Mouse (Mus musculus): ENCODE results near the gene Iqcf5. TPM values are rescaled to one million over a fixed set of nuclear protein-coding genes. Genes with fewer than 3 reads are reported as not detected.
A peak's percentile ranks its signal among the peaks of the same experiment; 100 is the strongest.

Iqcf5 gene
- polyA plus RNA-seq, 1 experiment from 2014 or later, result not detected

GRCm38 (mm10) chr9:106474456-106474855 lies 39.9 kb upstream of the Iqcf5 start:
- Histone ChIP-seq H3K4me3 (no peak overlapping the region), H3K36me3 (peaks cover 2% of the 10 kb centered on the region; the same call in 1 of the 2 replicates), H3K27ac (no peak overlapping the region), H3K27me3 (no peaks in the 10 kb centered on the region), H3K4me2 (replicated peaks) (peak overlapping the region; percentile 22; the same call in 1 of the 2 replicates), H3K9me3 (replicated peaks) (no peaks in the 10 kb centered on the region), H3K4me1 (peaks cover 31% of the 10 kb centered on the region), H3K9ac (no peak overlapping the region)
- ATAC-seq (ENCODE audit: low FRiP score), result no peak
- WGBS, result 4% methylated on average over 6 of the region's 6 CpGs

- Histone ChIP-seq H3K27me3 (no peaks in the 10 kb centered on the region), H3K9ac (no peak overlapping the region), H3K27ac (no peak overlapping the region), H3K9me3 (replicated peaks) (no peaks in the 10 kb centered on the region), H3K4me1 (peaks cover 31% of the 10 kb centered on the region), H3K36me3 (peaks cover 3% of the 10 kb centered on the region; the same call in 1 of the 2 replicates), H3K4me3 (no peak overlapping the region), H3K4me2 (replicated peaks) (no peak overlapping the region)
- WGBS, result 63% methylated on average over 7 of the region's 7 CpGs
- no peak for ATAC-seq (ENCODE audit: low FRiP score)
Observed at GRCm38 (mm10) chr9:106475046-106475445, 39.3 kb upstream of the Iqcf5 start.

GRCm38 (mm10) chr9:106475663-106476001 lies 38.7 kb upstream of the Iqcf5 start, which contains the start of gene Rrp9:
Gene Rrp9 (plus strand): TSS chr9:106475963.
- peak within 1 kb of the TSS; percentile 34; the same call in 1 of the 2 replicates for H3K4me2 ChIP-seq (replicated peaks)
- peak within 1 kb of the TSS; percentile 14; the same call in 1 of the 2 replicates for H3K9ac ChIP-seq
- 0 out of 2 replicates have a peak within 1 kb of the TSS, but pooled peaks have one; percentile 72 for H3K4me3 ChIP-seq
- 0 out of 2 replicates have a peak within 1 kb of the TSS, but pooled peaks have one; percentile 30 for H3K27ac ChIP-seq
- H3K4me1 ChIP-seq, result peaks cover 31% of the 10 kb centered on the region
- 87% methylated on average over 10 of the region's 10 CpGs for WGBS
- no peak for ATAC-seq (ENCODE audit: low FRiP score)
- H3K36me3 ChIP-seq, result peaks cover 8% of the 10 kb centered on the region; the same call in 1 of the 2 replicates
- no peaks in the 10 kb centered on the region for H3K9me3 ChIP-seq (replicated peaks)
- H3K27me3 ChIP-seq, result no peaks in the 10 kb centered on the region

DNA sequence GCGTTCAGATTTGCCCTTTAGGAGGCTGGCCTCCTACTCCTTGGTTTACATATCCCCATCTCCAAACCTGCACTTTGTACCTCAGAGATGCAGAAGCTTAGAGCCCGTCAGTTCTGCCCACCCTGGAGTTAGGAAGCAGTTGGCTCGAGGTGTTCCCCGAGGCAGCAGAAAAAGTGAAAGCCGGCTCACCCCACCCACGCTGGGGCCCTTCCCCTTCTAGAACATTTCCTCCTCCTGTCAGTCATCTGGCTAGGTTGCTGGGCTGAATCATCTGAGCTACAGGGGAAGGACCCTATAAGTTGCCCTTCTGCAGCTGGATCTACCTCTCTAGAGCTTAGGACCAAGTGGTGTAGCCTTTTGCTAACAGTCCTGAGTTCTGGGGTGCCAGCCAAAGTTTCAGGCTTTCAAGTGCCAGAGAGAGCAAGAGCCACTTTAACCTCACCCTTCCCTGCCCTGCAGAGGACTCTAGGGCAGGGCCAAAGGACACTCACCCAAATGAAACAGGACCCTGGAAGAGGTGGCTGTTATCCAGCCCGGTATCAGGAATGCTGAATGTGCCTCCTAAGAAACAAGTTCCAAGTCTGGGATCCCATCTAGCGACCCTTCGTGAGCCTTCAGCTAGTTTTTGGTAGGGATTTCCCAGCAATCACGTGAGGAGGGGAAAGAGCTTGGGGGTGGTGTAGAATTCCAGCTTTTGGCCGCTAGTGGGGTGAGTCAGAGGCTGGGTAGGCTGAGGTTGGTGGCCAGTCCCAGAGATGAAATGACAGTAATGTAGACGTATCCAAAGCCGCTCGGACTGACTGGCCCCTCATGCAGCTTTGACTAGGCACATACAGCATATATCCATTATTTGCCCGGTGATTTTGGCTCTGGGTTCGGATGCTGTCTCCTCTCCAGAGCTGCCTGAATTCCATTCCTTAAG lies 38.1 kb upstream of the Iqcf5 start:
- H3K9ac ChIP-seq, result peak overlapping the region; percentile 14; the same call in 1 of the 2 replicates
- 0 out of 2 replicates have a peak overlapping the region, but pooled peaks have one; percentile 30 for H3K27ac ChIP-seq
- WGBS, result 32% methylated on average over 16 of the region's 16 CpGs
- H3K9me3 ChIP-seq (replicated peaks), result no peaks in the 10 kb centered on the region
- peaks cover 14% of the 10 kb centered on the region for H3K36me3 ChIP-seq
- H3K4me3 ChIP-seq, result 0 out of 2 replicates have a peak overlapping the region, but pooled peaks have one; percentile 72
- H3K27me3 ChIP-seq, result no peaks in the 10 kb centered on the region
- peak overlapping the region; percentile 34; the same call in 1 of the 2 replicates for H3K4me2 ChIP-seq (replicated peaks)
- H3K4me1 ChIP-seq, result peaks cover 31% of the 10 kb centered on the region
- peak; percentile 65; the same call in 1 of the 2 replicates for ATAC-seq (ENCODE audit: low FRiP score)

GRCm38 (mm10) chr9:106476924-106477484 lies 37.4 kb upstream of the Iqcf5 start, which contains the start of gene Parp3:
Gene Parp3 (minus strand): TSS chr9:106476949.
- no peaks in the 10 kb centered on the region for H3K27me3 ChIP-seq
- H3K36me3 ChIP-seq, result peaks cover 21% of the 10 kb centered on the region
- peak within 1 kb of the TSS; percentile 59 for H3K9ac ChIP-seq
- 0% methylated on average over 41 of the region's 41 CpGs for WGBS
- peak within 1 kb of the TSS; percentile 81 for H3K4me2 ChIP-seq (replicated peaks)
- H3K9me3 ChIP-seq (replicated peaks), result no peaks in the 10 kb centered on the region
- H3K27ac ChIP-seq, result 0 out of 2 replicates have a peak within 1 kb of the TSS, but pooled peaks have one; percentile 30
- H3K4me1 ChIP-seq, result peaks cover 26% of the 10 kb centered on the region
- peak; percentile 98 for ATAC-seq (ENCODE audit: low FRiP score)
- peak within 1 kb of the TSS; percentile 72 for H3K4me3 ChIP-seq

DNA sequence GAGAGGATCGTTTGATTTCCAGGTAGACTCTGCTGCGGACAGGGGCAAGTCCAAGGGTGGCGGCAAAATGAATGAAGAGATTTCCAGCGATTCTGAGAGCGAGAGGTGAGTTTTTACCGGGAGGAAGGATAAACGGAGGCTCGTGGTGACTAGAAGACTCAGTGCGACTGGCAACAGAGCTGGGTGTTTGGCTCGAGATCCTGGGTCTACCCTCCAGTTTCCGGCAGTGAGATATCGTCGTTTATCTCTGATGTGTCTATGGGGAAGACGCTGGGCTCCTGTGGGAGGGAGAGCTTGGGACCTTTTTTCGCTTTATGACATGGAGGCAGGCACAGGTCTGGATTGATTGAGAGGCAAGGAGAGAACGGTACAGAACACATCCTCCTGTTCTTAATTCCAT lies 36.7 kb upstream of the Iqcf5 start:
- Histone ChIP-seq H3K36me3 (peaks cover 26% of the 10 kb centered on the region), H3K27ac (no peak overlapping the region)

DNA sequence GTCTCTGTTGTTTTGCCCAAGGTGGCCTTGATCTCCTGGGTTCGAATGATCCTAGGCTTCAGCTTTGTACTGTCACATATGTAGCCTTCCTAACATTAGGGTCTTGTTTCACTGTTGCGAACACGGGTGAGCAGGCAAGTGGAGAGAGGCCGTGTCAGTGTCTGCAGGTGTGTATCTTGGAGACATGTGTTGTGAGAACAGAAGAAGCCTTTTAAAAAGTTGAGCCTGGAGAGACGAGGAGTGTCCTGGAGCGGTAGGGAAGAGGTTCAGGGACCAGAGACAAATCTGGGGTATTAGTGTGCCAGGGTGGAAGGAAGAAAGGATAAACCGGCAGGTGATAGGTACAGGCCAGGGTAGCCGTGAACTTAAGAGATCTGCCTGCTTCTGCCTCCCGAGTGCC lies 36.3 kb upstream of the Iqcf5 start:
- 83% methylated on average over 9 of the region's 9 CpGs for WGBS
- Histone ChIP-seq H3K4me3 (peak overlapping the region; percentile 72), H3K27ac (no peak overlapping the region), H3K4me1 (peaks cover 25% of the 10 kb centered on the region), H3K9me3 (replicated peaks) (no peaks in the 10 kb centered on the region), H3K4me2 (replicated peaks) (peak overlapping the region; percentile 81), H3K27me3 (no peaks in the 10 kb centered on the region), H3K9ac (peak overlapping the region; percentile 59), H3K36me3 (peaks cover 30% of the 10 kb centered on the region)
- no peak for ATAC-seq (ENCODE audit: low FRiP score)

More for the DNA sequence above, 36.7 kb upstream of the Iqcf5 start:
- 4% methylated on average over 16 of the region's 16 CpGs for WGBS
- peaks cover 25% of the 10 kb centered on the region for H3K4me1 ChIP-seq
- no peaks in the 10 kb centered on the region for H3K9me3 ChIP-seq (replicated peaks)
- H3K4me2 ChIP-seq (replicated peaks), result peak overlapping the region; percentile 81
- H3K4me3 ChIP-seq, result peak overlapping the region; percentile 72
- ATAC-seq (ENCODE audit: low FRiP score), result no peak
- no peaks in the 10 kb centered on the region for H3K27me3 ChIP-seq
- H3K9ac ChIP-seq, result peak overlapping the region; percentile 59

- Histone ChIP-seq H3K4me2 (replicated peaks) (no peak overlapping the region), H3K27me3 (no peaks in the 10 kb centered on the region), H3K36me3 (peaks cover 55% of the 10 kb centered on the region), H3K9me3 (replicated peaks) (no peaks in the 10 kb centered on the region), H3K4me3 (no peak overlapping the region), H3K9ac (no peak overlapping the region), H3K4me1 (peaks cover 12% of the 10 kb centered on the region), H3K27ac (no peak overlapping the region)
- ATAC-seq (ENCODE audit: low FRiP score), result no peak
- WGBS, result 94% methylated on average over 7 of the region's 7 CpGs
Observed at GRCm38 (mm10) chr9:106480541-106480940, 33.8 kb upstream of the Iqcf5 start.

- 96% methylated on average over 15 of the region's 15 CpGs for WGBS
- H3K4me3 ChIP-seq, result no peak overlapping the region
- no peak overlapping the region for H3K4me2 ChIP-seq (replicated peaks)
- peaks cover 12% of the 10 kb centered on the region for H3K4me1 ChIP-seq
- H3K27ac ChIP-seq, result no peak overlapping the region
- no peak overlapping the region for H3K9ac ChIP-seq
- peaks cover 60% of the 10 kb centered on the region for H3K36me3 ChIP-seq
- H3K9me3 ChIP-seq (replicated peaks), result no peaks in the 10 kb centered on the region
- ATAC-seq (ENCODE audit: low FRiP score), result no peak
- no peaks in the 10 kb centered on the region for H3K27me3 ChIP-seq
Observed at GRCm38 (mm10) chr9:106481075-106481474, 33.3 kb upstream of the Iqcf5 start.

- Histone ChIP-seq H3K4me2 (replicated peaks) (no peak overlapping the region), H3K36me3 (peaks cover 63% of the 10 kb centered on the region), H3K27me3 (no peaks in the 10 kb centered on the region), H3K9ac (no peak overlapping the region), H3K4me3 (no peak overlapping the region), H3K9me3 (replicated peaks) (no peaks in the 10 kb centered on the region), H3K27ac (no peak overlapping the region), H3K4me1 (peaks cover 8% of the 10 kb centered on the region)
- 92% methylated on average over 13 of the region's 13 CpGs for WGBS
- no peak for ATAC-seq (ENCODE audit: low FRiP score)
Observed at GRCm38 (mm10) chr9:106481676-106482075, 32.7 kb upstream of the Iqcf5 start.

- Histone ChIP-seq H3K27me3 (no peaks in the 10 kb centered on the region), H3K36me3 (peaks cover 63% of the 10 kb centered on the region), H3K4me3 (no peak overlapping the region), H3K9me3 (replicated peaks) (no peaks in the 10 kb centered on the region), H3K9ac (no peak overlapping the region), H3K27ac (no peak overlapping the region), H3K4me1 (peaks cover 6% of the 10 kb centered on the region), H3K4me2 (replicated peaks) (no peak overlapping the region)
- ATAC-seq (ENCODE audit: low FRiP score), result no peak
- 90% methylated on average over 17 of the region's 17 CpGs for WGBS
Observed at GRCm38 (mm10) chr9:106482578-106483115, 31.7 kb upstream of the Iqcf5 start.

DNA sequence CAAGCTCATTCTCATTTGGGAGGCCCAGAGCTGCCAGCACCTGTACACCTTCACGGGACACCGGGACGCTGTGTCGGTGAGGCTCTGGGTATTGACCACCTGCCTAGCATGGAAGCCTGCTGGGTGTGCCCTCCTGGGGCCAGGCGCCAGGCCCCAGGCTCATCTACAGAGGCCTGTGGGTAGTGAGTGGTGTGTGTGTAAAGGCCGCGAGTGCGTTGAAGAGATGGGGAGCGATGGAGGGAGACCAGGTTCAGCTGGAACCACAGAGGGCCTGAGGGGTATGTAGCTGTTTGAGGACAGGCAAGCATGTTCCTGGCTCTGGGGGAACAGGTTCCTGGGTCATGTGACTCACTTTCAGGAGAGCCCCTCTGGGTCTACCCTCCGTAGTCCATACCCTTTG lies 31.2 kb upstream of the Iqcf5 start:
- Histone ChIP-seq H3K4me2 (replicated peaks) (no peak overlapping the region), H3K4me3 (no peak overlapping the region), H3K36me3 (peaks cover 63% of the 10 kb centered on the region), H3K4me1 (peaks cover 1% of the 10 kb centered on the region), H3K27me3 (no peaks in the 10 kb centered on the region), H3K9ac (no peak overlapping the region), H3K9me3 (replicated peaks) (no peaks in the 10 kb centered on the region), H3K27ac (no peak overlapping the region)
- 95% methylated on average over 10 of the region's 10 CpGs for WGBS
- no peak for ATAC-seq (ENCODE audit: low FRiP score)
